Mouse (Mus musculus) midbrain, embryonic 14.5 days (tissue): ENCODE measurements around the gene Cgnl1. TPM values are rescaled to one million over a fixed set of nuclear protein-coding genes. Genes with fewer than 3 reads are reported as not detected.

ENCODE experiments used
- ATAC-seq: fragments of 200-750 bp; cut with Nextera tagmentation; 2 replicates; pipeline ENCODE4 v1.8.0; 2017; ENCODE audit warnings: moderate number of reproducible peaks, moderate library complexity; ENCODE audit not compliant: low FRiP score, low TSS enrichment
- DNase-seq: peaks from one replicate; pipeline ENCODE4 v3.0.0-alpha.2; 2015
- H3K27ac ChIP-seq: fragments of 300-500 bp; sonication (generic); replicated peaks from 2 replicates; pipeline ENCODE4 v1.5.1; 2014; ENCODE audit warnings: mild to moderate bottlenecking, low read depth, low read length, moderate library complexity
- H3K27me3 ChIP-seq: fragments of 300-500 bp; sonication (generic); 2 replicates; pipeline ENCODE4 v1.6.1; 2014; ENCODE audit warnings: low read length, control low read depth, mixed read lengths; ENCODE audit not compliant: control insufficient read depth, insufficient read depth
- H3K36me3 ChIP-seq: fragments of 300-500 bp; sonication (generic); 2 replicates; pipeline ENCODE4 v1.6.1; 2014; ENCODE audit warnings: low read length, control low read depth; ENCODE audit not compliant: control insufficient read depth, insufficient read depth
- H3K4me1 ChIP-seq: fragments of 300-500 bp; sonication (generic); 2 replicates; pipeline ENCODE4 v1.6.1; 2014; ENCODE audit warnings: mild to moderate bottlenecking, antibody characterized with exemption, low read length, control low read depth; ENCODE audit not compliant: control insufficient read depth, insufficient read depth
- H3K4me2 ChIP-seq: fragments of 300-500 bp; sonication (generic); 2 replicates; pipeline ENCODE4 v1.6.1; 2014; ENCODE audit warnings: mild to moderate bottlenecking, low read length, moderate library complexity
- H3K4me3 ChIP-seq: fragments of 300-500 bp; sonication (generic); replicated peaks from 2 replicates; pipeline ENCODE4 v1.5.1; 2014; ENCODE audit warnings: low read depth, low read length
- H3K9ac ChIP-seq: fragments of 300-500 bp; sonication (generic); replicated peaks from 2 replicates; pipeline ENCODE4 v1.6.1; 2014; ENCODE audit warnings: mild to moderate bottlenecking, low read length, moderate library complexity
- H3K9me3 ChIP-seq: fragments of 300-500 bp; sonication (generic); 2 replicates; pipeline ENCODE4 v1.6.1; 2016; ENCODE audit warnings: low read length, control low read depth, mixed read lengths; ENCODE audit not compliant: control insufficient read depth
- WGBS: fragments of 180-500 bp; shearing (Covaris S2); extraction: QIAGEN DNeasy Blood & Tissue Kit; methylation state at CpG from one replicate; pipeline ENCODE4 v1.1.7; 2014; 5-methylcytosine and 5-hydroxymethylcytosine counted together
- polyA plus RNA-seq: library from polyadenylated mRNA; unstranded; fragments of >200 nt; fragmentation: Nextera tagmentation; extraction: Ambion mirVana; gene quantifications from 2 replicates; pipeline ENCODE4 v1.2.1, GENCODE M21; 2014

Cgnl1 gene
- polyA plus RNA-seq, 1 experiment from 2014 or later = 4.4 TPM

DNA sequence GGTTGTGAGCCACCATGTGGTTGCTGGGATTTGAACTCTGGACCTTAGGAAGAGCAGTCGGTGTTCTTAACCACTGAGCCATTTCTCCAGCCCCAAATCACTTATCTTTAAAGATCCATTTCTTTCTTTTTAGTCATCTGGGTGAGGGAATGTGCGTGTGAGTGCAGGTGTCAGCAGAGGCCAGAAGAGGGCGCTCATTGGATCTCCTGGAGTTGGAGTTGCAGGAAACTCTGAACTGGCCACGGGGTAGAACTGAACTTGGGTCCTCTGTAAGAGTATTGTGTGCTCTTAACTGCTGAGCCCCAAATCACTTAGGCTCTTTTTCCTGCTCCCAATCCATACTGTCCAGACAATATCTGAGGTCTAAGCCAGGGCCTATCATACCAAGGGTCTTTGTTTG is 127.8 kb downstream of the Cgnl1 start:
- H3K27ac ChIP-seq = no peak overlapping the region
- no peak overlapping the region for H3K4me2 ChIP-seq
- H3K9ac ChIP-seq = no peak overlapping the region
- H3K4me3 ChIP-seq = no peak overlapping the region
- H3K36me3 ChIP-seq = no peaks in the 10 kb centered on the region
- no peaks in the 10 kb centered on the region for H3K9me3 ChIP-seq
- DNase-seq (no peak), ATAC-seq (no peak)
- no peaks in the 10 kb centered on the region for H3K4me1 ChIP-seq
- WGBS = 91% methylated on average over 4 of the region's 4 CpGs
- H3K27me3 ChIP-seq = no peaks in the 10 kb centered on the region

DNA sequence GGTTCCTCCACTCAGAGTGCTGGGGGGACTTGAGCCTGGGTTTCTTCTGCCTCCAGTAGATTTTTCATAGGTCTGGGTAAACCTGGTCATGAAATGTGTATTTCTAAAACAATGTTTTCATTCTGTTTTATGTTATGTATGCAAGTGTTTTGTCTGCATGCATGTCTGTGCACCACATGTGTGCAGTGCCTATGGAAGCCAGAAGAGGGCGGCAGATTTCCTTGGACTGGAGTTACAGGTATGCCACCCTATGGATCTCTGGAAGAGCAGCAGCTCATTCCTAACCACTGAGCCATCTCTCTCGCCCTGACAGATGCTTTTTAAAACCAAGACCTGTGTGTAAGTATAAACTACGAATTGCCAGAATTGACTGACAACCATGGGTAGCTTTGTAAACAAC is 129.1 kb downstream of the Cgnl1 start:
- WGBS = 91% methylated on average over 3 of the region's 3 CpGs
- ATAC-seq (no peak), DNase-seq (no peak)
- Histone ChIP-seq H3K4me2 (no peak overlapping the region), H3K4me3 (no peak overlapping the region), H3K27ac (no peak overlapping the region), H3K36me3 (no peaks in the 10 kb centered on the region), H3K9me3 (no peaks in the 10 kb centered on the region), H3K27me3 (no peaks in the 10 kb centered on the region), H3K9ac (no peak overlapping the region), H3K4me1 (no peaks in the 10 kb centered on the region; the same call in 1 of the 2 replicates)

DNA sequence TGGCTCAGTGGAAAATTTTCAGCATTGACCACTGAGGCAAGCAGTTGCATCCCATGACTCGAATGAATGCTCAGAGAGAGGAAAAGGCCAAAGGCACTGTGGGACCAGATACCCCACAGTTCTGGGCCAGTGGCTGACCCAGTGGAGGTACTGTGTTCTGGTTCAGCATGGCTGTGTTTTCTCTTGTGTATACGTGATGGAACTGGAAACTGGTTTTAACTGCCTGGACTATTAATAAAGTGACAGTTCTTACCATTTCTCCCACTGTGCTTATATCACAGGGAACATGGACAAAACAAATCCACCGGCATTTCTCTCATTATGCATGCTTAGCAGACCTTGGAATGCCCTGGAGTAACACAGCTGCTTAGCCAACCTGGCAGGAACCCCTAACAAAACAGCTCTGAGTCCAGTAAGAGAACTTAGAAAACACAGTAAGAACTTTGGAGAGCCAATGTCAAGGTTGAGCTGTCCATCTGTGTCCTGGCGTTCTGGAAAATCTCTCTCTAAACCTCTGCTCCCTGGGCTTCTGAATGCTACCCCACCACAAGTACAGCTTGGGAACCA is 131.0 kb downstream of the Cgnl1 start:
- 70% methylated on average over 4 of the region's 4 CpGs for whole genome bisulfite sequencing
- Histone ChIP-seq H3K4me2 (no peak overlapping the region), H3K27me3 (no peaks in the 10 kb centered on the region)

DNA sequence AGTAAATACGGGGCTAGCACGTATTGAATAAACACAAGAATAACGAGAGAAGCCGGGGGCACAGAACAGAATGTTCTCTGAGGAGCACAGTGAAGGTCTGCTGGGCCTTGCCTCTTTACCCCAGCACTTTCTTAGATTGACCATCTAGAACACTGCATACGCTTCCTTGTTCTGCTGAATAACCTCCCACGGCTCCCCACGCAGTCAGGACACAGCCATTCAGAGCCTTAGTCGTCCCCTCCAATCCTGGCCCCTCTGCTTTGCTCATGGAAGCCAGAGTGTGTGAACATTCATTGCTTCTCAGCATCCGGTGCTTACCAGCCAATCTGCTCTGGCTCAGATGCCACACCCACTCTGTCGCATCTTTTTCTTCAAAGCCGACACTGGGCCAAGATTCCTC is 133.2 kb downstream of the Cgnl1 start:
- DNase-seq (no peak), ATAC-seq (no peak)
- Histone ChIP-seq H3K9ac (no peak overlapping the region), H3K4me3 (no peak overlapping the region), H3K4me1 (peaks cover 12% of the 10 kb centered on the region), H3K27ac (no peak overlapping the region), H3K4me2 (no peak overlapping the region), H3K9me3 (0 out of 2 replicates have a peak, but pooled peaks cover 2% of the 10 kb centered on the region), H3K36me3 (no peaks in the 10 kb centered on the region), H3K27me3 (no peaks in the 10 kb centered on the region)
- 73% methylated on average over 11 of the region's 11 CpGs for WGBS

More for the DNA sequence above, 131.0 kb downstream of the Cgnl1 start:
- Histone ChIP-seq H3K9ac (no peak overlapping the region), H3K27ac (no peak overlapping the region), H3K9me3 (no peaks in the 10 kb centered on the region), H3K4me1 (peaks cover 12% of the 10 kb centered on the region), H3K4me3 (no peak overlapping the region), H3K36me3 (no peaks in the 10 kb centered on the region)
- DNase-seq (no peak), ATAC-seq (no peak)

DNA sequence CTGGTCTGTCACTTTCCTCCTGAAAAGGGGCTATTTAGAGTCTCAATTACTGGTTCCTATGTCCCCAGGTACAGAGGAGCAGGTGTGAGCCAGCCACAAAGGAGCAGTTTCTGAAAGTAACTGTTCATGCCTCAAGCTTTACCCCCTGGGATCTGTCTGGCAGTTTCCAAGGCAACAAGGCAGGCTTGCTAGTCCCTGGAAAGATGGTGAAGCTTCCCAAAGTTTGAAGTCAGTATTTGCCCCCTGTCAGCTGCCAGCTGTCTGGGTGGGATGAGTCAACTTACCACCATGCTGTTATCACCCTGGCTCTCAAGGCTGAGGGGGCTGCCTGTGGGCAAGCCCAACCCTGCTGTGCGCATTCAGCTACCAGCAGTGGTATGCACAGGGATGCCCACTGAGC is 134.5 kb downstream of the Cgnl1 start:
- no peak for ATAC-seq
- Histone ChIP-seq H3K9me3 (0 out of 2 replicates have a peak, but pooled peaks cover 2% of the 10 kb centered on the region), H3K4me1 (peaks cover 12% of the 10 kb centered on the region), H3K4me3 (no peak overlapping the region), H3K9ac (no peak overlapping the region), H3K27me3 (no peaks in the 10 kb centered on the region), H3K27ac (0 out of 2 replicates have a peak overlapping the region, but pooled peaks have one; percentile 9), H3K36me3 (no peaks in the 10 kb centered on the region), H3K4me2 (no peak overlapping the region)
- 91% methylated on average over 1 of the region's 1 CpGs for WGBS
- peak; percentile 71 for DNase-seq

DNA sequence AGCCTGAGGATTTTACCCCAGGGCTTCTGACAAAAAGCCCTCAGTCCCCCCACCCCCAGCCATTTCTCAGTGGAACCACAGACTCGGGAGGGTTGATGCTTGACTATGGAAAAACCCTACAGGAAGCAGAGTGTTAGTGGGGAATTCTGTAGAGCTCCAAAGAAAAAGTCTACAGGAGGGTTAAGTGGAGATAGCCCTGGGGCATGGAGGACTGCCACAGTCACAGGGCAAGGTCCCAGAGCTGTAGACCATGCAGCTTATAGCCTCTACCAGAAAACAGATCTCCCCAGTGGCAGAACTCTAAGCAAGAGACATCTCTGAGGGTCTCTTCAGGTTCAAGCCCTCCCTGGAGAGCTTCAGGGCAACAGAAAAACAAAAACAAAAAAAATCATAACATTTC is 135.8 kb downstream of the Cgnl1 start:
- no peak for DNase-seq
- H3K27ac ChIP-seq = no peak overlapping the region

DNA sequence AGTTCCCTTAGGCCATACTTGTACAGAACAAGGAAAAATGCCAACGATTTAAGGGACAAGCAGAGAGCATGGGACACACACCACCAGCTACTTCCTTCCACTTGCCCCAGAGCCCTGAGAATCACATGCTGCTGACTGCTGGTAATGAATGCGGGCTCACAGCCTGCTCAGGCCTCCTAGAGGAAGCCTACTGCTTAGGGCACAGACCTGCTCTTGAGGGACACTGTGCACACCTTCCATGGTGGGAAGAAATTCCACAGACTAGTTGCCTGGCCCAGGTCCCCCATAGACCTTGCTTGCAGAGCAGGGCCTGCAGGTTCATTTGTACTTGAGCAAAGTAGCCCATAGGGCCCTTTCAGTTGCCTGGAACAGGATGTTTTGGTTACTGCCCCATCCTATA is 136.5 kb downstream of the Cgnl1 start:
- Histone ChIP-seq H3K27ac (no peak overlapping the region), H3K36me3 (no peaks in the 10 kb centered on the region), H3K9me3 (0 out of 2 replicates have a peak, but pooled peaks cover 2% of the 10 kb centered on the region), H3K4me3 (no peak overlapping the region), H3K4me1 (peaks cover 12% of the 10 kb centered on the region), H3K9ac (no peak overlapping the region), H3K27me3 (no peaks in the 10 kb centered on the region), H3K4me2 (no peak overlapping the region)
- 75% methylated on average over 2 of the region's 2 CpGs for WGBS
- ATAC-seq = no peak
- DNase-seq = no peak

More for the DNA sequence above, 135.8 kb downstream of the Cgnl1 start:
- 74% methylated on average over 1 of the region's 1 CpGs for WGBS
- Histone ChIP-seq H3K36me3 (no peaks in the 10 kb centered on the region), H3K9me3 (0 out of 2 replicates have a peak, but pooled peaks cover 2% of the 10 kb centered on the region), H3K27me3 (no peaks in the 10 kb centered on the region), H3K9ac (no peak overlapping the region), H3K4me3 (no peak overlapping the region), H3K4me2 (no peak overlapping the region), H3K4me1 (peaks cover 12% of the 10 kb centered on the region)
- ATAC-seq = no peak

DNA sequence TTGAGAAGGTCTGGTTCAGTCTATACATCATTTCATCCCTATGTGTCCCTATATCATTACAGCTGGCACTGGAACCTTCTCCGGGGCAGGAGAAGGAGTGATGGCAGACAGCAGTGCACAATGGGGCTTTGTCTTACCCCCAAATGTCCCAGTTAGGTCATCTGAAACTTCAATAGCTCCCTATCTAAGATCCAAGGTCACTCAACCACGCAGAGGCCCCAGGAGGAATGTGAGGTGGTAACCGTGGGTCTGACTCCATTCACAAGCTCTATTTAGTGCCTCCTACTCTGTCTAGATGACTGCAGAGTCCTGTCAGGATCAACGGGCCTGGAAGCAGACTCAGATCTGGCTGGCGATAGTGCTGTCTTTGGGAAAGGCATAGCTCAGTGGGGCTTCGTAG is 142.5 kb downstream of the Cgnl1 start:
- H3K27me3 ChIP-seq = no peaks in the 10 kb centered on the region
- WGBS = 45% methylated on average over 6 of the region's 6 CpGs

DNA sequence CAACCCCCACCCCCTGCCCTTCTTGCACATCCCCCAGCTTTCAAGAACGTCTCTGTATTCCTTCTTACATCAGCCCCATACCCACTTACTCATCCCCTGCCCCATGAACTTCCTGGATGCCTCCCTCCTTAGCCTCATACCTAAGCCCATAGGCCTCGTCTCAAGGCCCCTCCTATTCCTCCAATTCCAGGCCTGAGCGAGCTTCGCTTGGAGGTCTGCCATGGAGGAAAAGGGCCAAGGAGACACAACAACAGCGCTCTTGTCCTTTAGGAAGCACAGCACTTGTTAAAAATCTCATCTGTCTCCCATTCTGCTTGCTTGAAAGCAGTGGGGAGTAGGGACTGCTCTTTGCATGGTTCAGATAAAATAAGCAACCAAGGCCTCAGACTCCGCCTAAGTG is 143.1 kb downstream of the Cgnl1 start:
- no peaks in the 10 kb centered on the region for H3K4me1 ChIP-seq
- no peak for ATAC-seq
- no peak for DNase-seq
- no peaks in the 10 kb centered on the region for H3K36me3 ChIP-seq
- H3K4me2 ChIP-seq = no peak overlapping the region
- H3K9ac ChIP-seq = no peak overlapping the region
- H3K4me3 ChIP-seq = no peak overlapping the region
- H3K27me3 ChIP-seq = no peaks in the 10 kb centered on the region
- H3K27ac ChIP-seq = no peak overlapping the region
- 83% methylated on average over 6 of the region's 6 CpGs for WGBS
- H3K9me3 ChIP-seq = 0 out of 2 replicates have a peak, but pooled peaks cover under 1% of the 10 kb centered on the region

More for the DNA sequence above, 142.5 kb downstream of the Cgnl1 start:
- Histone ChIP-seq H3K27ac (no peak overlapping the region), H3K4me1 (no peaks in the 10 kb centered on the region), H3K9me3 (0 out of 2 replicates have a peak, but pooled peaks cover 2% of the 10 kb centered on the region), H3K36me3 (no peaks in the 10 kb centered on the region), H3K4me3 (no peak overlapping the region), H3K4me2 (no peak overlapping the region), H3K9ac (no peak overlapping the region)
- no peak for ATAC-seq
- no peak for DNase-seq
